Mouse (Mus musculus) ES-Bruce4 (cell line): Measurements from ENCODE around the gene Vbp1.

Source experiments
- CTCF ChIP-seq: IDR thresholded peaks from one replicate; pipeline ENCODE4 v1.8.1; 2011; ENCODE audit warnings: low read depth, low read length
- POLR2A ChIP-seq: IDR thresholded peaks from one replicate; pipeline ENCODE4 v1.8.1; 2011; ENCODE audit warnings: low read length; ENCODE audit not compliant: insufficient read depth

DNA sequence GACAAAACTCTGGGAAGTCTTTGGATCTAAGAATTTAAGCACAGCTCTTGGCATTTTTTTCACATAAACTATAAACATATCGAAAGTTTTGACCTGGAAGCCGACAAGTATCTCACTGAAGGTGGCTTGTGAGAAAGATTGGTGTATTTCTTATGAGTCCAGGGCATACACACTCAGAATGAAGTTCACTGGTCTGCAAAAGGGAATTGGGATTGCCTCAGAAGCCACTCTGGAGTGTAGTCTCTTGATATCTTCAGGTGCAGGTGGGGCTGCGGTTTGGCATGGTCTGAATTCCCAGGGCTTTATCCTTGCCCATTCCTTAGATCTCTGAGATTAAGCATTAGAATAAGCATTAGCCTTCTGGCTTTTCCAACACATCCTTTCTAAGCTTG lies 316 bp upstream of the Vbp1 start:
- TF ChIP-seq CTCF = no peak
- no peak for TF ChIP-seq POLR2A
